Mouse (Mus musculus): Measurements from ENCODE around the gene Fgfr2.

DNA sequence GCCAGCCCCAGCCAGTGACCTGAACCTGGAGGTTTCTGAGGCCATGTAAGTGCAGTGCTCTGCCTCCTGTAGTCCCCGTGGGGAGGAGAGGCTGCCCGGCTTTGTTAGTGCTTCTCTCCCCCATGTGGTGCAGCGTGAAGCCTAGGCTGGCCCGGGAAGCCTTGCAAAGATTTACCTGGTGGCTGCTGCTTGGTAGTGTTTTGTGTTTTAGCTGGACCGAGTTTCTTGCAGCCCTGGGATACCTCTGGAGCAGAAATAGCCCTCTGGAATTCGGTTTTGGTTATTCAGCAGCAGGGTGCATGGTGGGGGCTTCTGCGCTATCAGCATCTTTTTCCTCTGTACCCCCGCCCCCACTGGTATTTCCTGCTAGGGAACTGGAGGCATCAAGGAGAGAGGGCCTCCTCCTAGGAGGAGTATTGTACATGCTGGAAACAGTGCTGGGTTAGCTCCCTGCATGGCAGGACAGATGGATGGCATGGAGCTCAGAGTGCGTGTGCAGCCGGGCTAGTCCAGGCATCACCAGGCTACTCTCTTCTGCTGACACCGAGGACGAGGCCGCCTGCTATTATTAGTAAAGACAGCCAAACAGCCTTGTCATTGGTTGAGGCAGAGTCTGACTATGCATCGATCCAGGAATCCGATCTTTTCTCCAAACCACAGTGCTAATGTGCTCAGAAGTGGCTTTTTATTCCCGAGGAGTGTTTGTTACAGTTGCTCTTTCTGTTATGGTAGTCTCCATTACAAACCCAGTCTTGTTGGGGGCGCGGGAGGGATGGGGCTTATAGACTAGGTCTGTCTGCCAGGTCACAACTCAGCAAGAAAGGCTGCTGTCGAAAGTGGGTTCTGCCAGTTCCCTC lies 2430.0 kb downstream of the Fgfr2 start:
- TF ChIP-seq POLR2A (IDR thresholded peaks at IDR 0.05; ENCODE audit: control insufficient read depth, low read depth, low read length): no peak
- TF ChIP-seq CTCF (IDR thresholded peaks at IDR 0.05; ENCODE audit: control insufficient read depth, insufficient read depth, insufficient replicate concordance, low read depth, low read length): no peak
